In the genomic region with DNA sequence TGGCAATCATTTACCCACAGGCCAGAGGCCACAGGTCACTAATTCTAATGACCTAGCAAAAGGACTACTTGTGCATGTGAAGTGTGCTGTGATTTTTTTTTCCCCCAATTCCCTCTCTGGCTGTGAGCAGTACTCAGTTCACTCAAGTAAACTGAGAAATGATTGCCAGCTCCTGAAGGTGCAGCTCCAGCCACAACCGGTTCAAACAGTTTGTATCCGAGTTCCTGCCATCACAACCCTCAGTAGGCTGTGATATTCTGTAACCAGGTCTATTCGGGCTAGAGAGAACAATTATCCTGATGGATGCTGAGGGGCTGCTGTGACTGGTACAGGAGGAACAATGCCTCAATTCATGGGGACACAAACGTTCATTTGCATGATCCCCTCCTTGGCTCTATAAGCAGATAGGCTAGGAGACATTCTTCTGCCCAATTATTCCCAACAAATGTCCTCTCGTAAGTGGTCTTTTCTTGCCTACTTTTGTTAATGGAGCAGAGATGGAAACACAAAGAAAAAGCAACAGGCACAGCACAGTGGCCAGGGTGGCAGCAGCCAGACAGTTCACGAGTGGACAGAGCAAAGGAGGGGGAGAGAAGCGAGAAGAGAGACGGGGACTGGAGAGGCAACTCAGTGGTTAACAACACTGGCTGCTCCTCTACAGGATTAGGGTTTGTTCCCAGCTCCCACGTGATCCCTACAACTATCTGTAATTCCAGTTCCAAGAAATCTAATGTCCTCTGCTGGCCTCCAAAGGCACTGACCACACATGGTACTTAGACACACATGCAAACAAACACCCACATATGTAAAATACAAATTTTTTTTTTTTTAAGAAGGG, we compare ENCODE assay signal across 9 mouse cellular contexts. TPM values are rescaled to one million over a fixed set of nuclear protein-coding genes. Genes with fewer than 3 reads are reported as not detected.
DNase-seq lines count a peak whose midpoint lies in the region; ATAC-seq lines count a peak whose summit lies in the region.
"Had no signal": no experiment of that assay in that cellular context is flagged by ENCODE, and none has a peak within 500 bp of the region (broad histone marks: within the 10 kb centered on the region; RNA-seq: fewer than 3 reads in every experiment).

No protein-coding gene starts in this region.

- H3K4me2 ChIP-seq in neural tube, embryonic 11.5 days (ENCODE audit: low read depth), result no peak overlapping the region
- no peak overlapping the region for H3K4me2 ChIP-seq in neural tube, embryonic 15.5 days
- H3K4me2 ChIP-seq in hindbrain, embryonic 14.5 days (replicated peaks), result no peak overlapping the region
- no peak overlapping the region for H3K4me2 ChIP-seq in liver, embryonic 12.5 days

- H3K36me3 ChIP-seq in neural tube, embryonic 11.5 days (ENCODE audit: control insufficient read depth, insufficient read depth, low read length), result no peaks in the 10 kb centered on the region
- peaks cover 10% of the 10 kb centered on the region for H3K36me3 ChIP-seq in neural tube, embryonic 15.5 days
- H3K36me3 ChIP-seq in hindbrain, embryonic 14.5 days (replicated peaks; ENCODE audit: control insufficient read depth, insufficient read depth), result peaks cover 22% of the 10 kb centered on the region
- H3K36me3 ChIP-seq in liver, embryonic 12.5 days, result peaks cover 61% of the 10 kb centered on the region

- DNase-seq in neural tube, embryonic 11.5 days (ENCODE audit: low spot score), result peak; percentile 20
- DNase-seq in hindbrain, embryonic 14.5 days (ENCODE audit: low spot score), result no peak
- peak; percentile 81 for DNase-seq in yolk sac, embryonic 10.5 days (ENCODE audit: low spot score)
- DNase-seq in thymus, postnatal 25 days, result no peak
- DNase-seq in frontal cortex, postnatal 10 days (ENCODE audit: low spot score in 2 of 2), result no peak
- DNase-seq: gastrocnemius, postnatal 25 days had no signal

- no peak overlapping the region for H3K27ac ChIP-seq in neural tube, embryonic 11.5 days (ENCODE audit: low read depth, low read length)
- H3K27ac ChIP-seq in neural tube, embryonic 15.5 days (replicated peaks), result no peak overlapping the region
- no peak overlapping the region for H3K27ac ChIP-seq in hindbrain, embryonic 14.5 days
- H3K27ac ChIP-seq in liver, embryonic 12.5 days, result peak overlapping the region; percentile 25

- H3K4me1 ChIP-seq in neural tube, embryonic 11.5 days (ENCODE audit: control insufficient read depth, insufficient read depth, low read length), result 0 out of 2 replicates have a peak, but pooled peaks cover 2% of the 10 kb centered on the region
- H3K4me1 ChIP-seq in neural tube, embryonic 15.5 days, result no peaks in the 10 kb centered on the region
- no peaks in the 10 kb centered on the region for H3K4me1 ChIP-seq in hindbrain, embryonic 14.5 days (replicated peaks; ENCODE audit: control insufficient read depth, insufficient read depth, low read length)
- H3K4me1 ChIP-seq in liver, embryonic 12.5 days, result peaks cover 12% of the 10 kb centered on the region

- ATAC-seq in neural tube, embryonic 11.5 days (ENCODE audit: insufficient read depth, low FRiP score, low TSS enrichment), result peak; percentile 56
- ATAC-seq in neural tube, embryonic 15.5 days (ENCODE audit: low FRiP score), result no peak
- ATAC-seq in hindbrain, embryonic 14.5 days (ENCODE audit: low FRiP score), result peak; percentile 52; the same call in 1 of the 2 replicates
- ATAC-seq in liver, embryonic 12.5 days, result no peak
- no peak for ATAC-seq in monocyte, adult 5-6 weeks (replicated peaks; ENCODE audit: insufficient number of reproducible peaks, low FRiP score, low TSS enrichment, poor library complexity, severe bottlenecking)

- H3K9me3 ChIP-seq in neural tube, embryonic 11.5 days (ENCODE audit: control insufficient read depth, low read length), result no peaks in the 10 kb centered on the region
- H3K9me3 ChIP-seq in neural tube, embryonic 15.5 days (replicated peaks), result no peaks in the 10 kb centered on the region
- H3K9me3 ChIP-seq in hindbrain, embryonic 14.5 days (ENCODE audit: control insufficient read depth, low read length), result no peaks in the 10 kb centered on the region
- H3K9me3 ChIP-seq in liver, embryonic 12.5 days (replicated peaks), result no peaks in the 10 kb centered on the region

- no peaks in the 10 kb centered on the region for H3K27me3 ChIP-seq in neural tube, embryonic 11.5 days (ENCODE audit: control insufficient read depth, insufficient read depth, low read length)
- no peaks in the 10 kb centered on the region for H3K27me3 ChIP-seq in neural tube, embryonic 15.5 days (replicated peaks)
- no peaks in the 10 kb centered on the region for H3K27me3 ChIP-seq in hindbrain, embryonic 14.5 days (ENCODE audit: control insufficient read depth, insufficient read depth, low read length)
- no peaks in the 10 kb centered on the region for H3K27me3 ChIP-seq in liver, embryonic 12.5 days (replicated peaks)

- H3K9ac ChIP-seq in neural tube, embryonic 11.5 days (ENCODE audit: low read length), result no peak overlapping the region
- no peak overlapping the region for H3K9ac ChIP-seq in neural tube, embryonic 15.5 days (replicated peaks)
- H3K9ac ChIP-seq in hindbrain, embryonic 14.5 days, result no peak overlapping the region
- H3K9ac ChIP-seq in liver, embryonic 12.5 days, result no peak overlapping the region

- 36% methylated on average over 9 of the region's 9 CpGs for WGBS in neural tube, embryonic 11.5 days
- WGBS in neural tube, embryonic 15.5 days, result 22% methylated on average over 9 of the region's 9 CpGs
- WGBS in hindbrain, embryonic 14.5 days, result 19% methylated on average over 9 of the region's 9 CpGs
- WGBS in liver, embryonic 12.5 days (ENCODE audit: insufficient replicate concordance), result 70% methylated on average over 9 of the region's 9 CpGs

- no peak overlapping the region for H3K4me3 ChIP-seq in neural tube, embryonic 11.5 days (ENCODE audit: low read depth, low read length)
- no peak overlapping the region for H3K4me3 ChIP-seq in neural tube, embryonic 15.5 days (replicated peaks)
- no peak overlapping the region for H3K4me3 ChIP-seq in hindbrain, embryonic 14.5 days (replicated peaks; ENCODE audit: low read length)
- no peak overlapping the region for H3K4me3 ChIP-seq in liver, embryonic 12.5 days

RNA-seq across cellular contexts. Expression of a gene that starts 8.8 kb away (rescaled TPM):
- 88.7 and 92.0 TPM in 2 replicates for polyA plus RNA-seq in neural tube, embryonic 11.5 days (2014; fragmentation: Nextera tagmentation; extraction: Ambion mirVana)
- 69.1 and 73.7 TPM in 2 replicates for polyA plus RNA-seq in neural tube, embryonic 15.5 days (2015; fragmentation: Nextera tagmentation; extraction: Ambion mirVana)
- polyA plus RNA-seq in hindbrain, embryonic 14.5 days (2014; fragmentation: Nextera tagmentation; extraction: Ambion mirVana), result 71.6 and 74.4 TPM in 2 replicates
- 65.9 and 66.0 TPM in 2 replicates for polyA plus RNA-seq in liver, embryonic 12.5 days (2016; fragmentation: Nextera tagmentation; extraction: Ambion mirVana)
- 22.0 to 26.1 TPM (median 25.5 TPM) in 3 replicates for total RNA-seq in monocyte, adult 5-6 weeks (2017)

RNA-seq across cellular contexts. Expression of a gene that starts 33.0 kb away (rescaled TPM):
- polyA plus RNA-seq in neural tube, embryonic 11.5 days (2014; fragmentation: Nextera tagmentation; extraction: Ambion mirVana), result 102 and 105 TPM in 2 replicates
- polyA plus RNA-seq in neural tube, embryonic 15.5 days (2015; fragmentation: Nextera tagmentation; extraction: Ambion mirVana), result 67.2 and 69.1 TPM in 2 replicates
- 69.5 and 80.1 TPM in 2 replicates for polyA plus RNA-seq in hindbrain, embryonic 14.5 days (2014; fragmentation: Nextera tagmentation; extraction: Ambion mirVana)
- 70.8 and 73.3 TPM in 2 replicates for polyA plus RNA-seq in liver, embryonic 12.5 days (2016; fragmentation: Nextera tagmentation; extraction: Ambion mirVana)
- total RNA-seq in monocyte, adult 5-6 weeks (2017), result 44.4 to 75.2 TPM (median 54.0 TPM) in 3 replicates

RNA-seq across cellular contexts. Expression of a gene that starts 33.1 kb away (rescaled TPM):
- 15.1 and 16.6 TPM in 2 replicates for polyA plus RNA-seq in neural tube, embryonic 11.5 days (2014; fragmentation: Nextera tagmentation; extraction: Ambion mirVana)
- polyA plus RNA-seq in neural tube, embryonic 15.5 days (2015; fragmentation: Nextera tagmentation; extraction: Ambion mirVana), result 4.7 and 5.6 TPM in 2 replicates
- polyA plus RNA-seq in hindbrain, embryonic 14.5 days (2014; fragmentation: Nextera tagmentation; extraction: Ambion mirVana), result 4.0 and 4.9 TPM in 2 replicates
- 6.6 TPM in 2 replicates for polyA plus RNA-seq in liver, embryonic 12.5 days (2016; fragmentation: Nextera tagmentation; extraction: Ambion mirVana)
- total RNA-seq in monocyte, adult 5-6 weeks (2017), result 9.9 to 13.5 TPM (median 12.9 TPM) in 3 replicates

RNA-seq across cellular contexts. Expression of a gene that starts 43.8 kb away (rescaled TPM):
- 34.7 and 35.6 TPM in 2 replicates for polyA plus RNA-seq in neural tube, embryonic 11.5 days (2014; fragmentation: Nextera tagmentation; extraction: Ambion mirVana)
- polyA plus RNA-seq in neural tube, embryonic 15.5 days (2015; fragmentation: Nextera tagmentation; extraction: Ambion mirVana), result 48.2 and 50.1 TPM in 2 replicates
- polyA plus RNA-seq in hindbrain, embryonic 14.5 days (2014; fragmentation: Nextera tagmentation; extraction: Ambion mirVana), result 36.2 and 40.4 TPM in 2 replicates
- polyA plus RNA-seq in liver, embryonic 12.5 days (2016; fragmentation: Nextera tagmentation; extraction: Ambion mirVana), result 38.3 and 39.6 TPM in 2 replicates
- total RNA-seq in monocyte, adult 5-6 weeks (2017), result 33.0 to 49.7 TPM (median 42.1 TPM) in 3 replicates

RNA-seq across cellular contexts. Expression of a gene that starts 47.9 kb away (rescaled TPM):
- polyA plus RNA-seq in neural tube, embryonic 11.5 days (2014; fragmentation: Nextera tagmentation; extraction: Ambion mirVana), result 12.3 and 16.1 TPM in 2 replicates
- 11.4 and 15.6 TPM in 2 replicates for polyA plus RNA-seq in neural tube, embryonic 15.5 days (2015; fragmentation: Nextera tagmentation; extraction: Ambion mirVana)
- polyA plus RNA-seq in hindbrain, embryonic 14.5 days (2014; fragmentation: Nextera tagmentation; extraction: Ambion mirVana), result 12.8 and 13.5 TPM in 2 replicates
- 27.9 and 30.1 TPM in 2 replicates for polyA plus RNA-seq in liver, embryonic 12.5 days (2016; fragmentation: Nextera tagmentation; extraction: Ambion mirVana)
- total RNA-seq in monocyte, adult 5-6 weeks (2017), result 110 to 141 TPM (median 113 TPM) in 3 replicates

Comparison
In these comparisons a context has a peak if more than half of its experiments do, and no peak if none do; other contexts are left out.
1. ATAC-seq: peak in neural tube, embryonic 11.5 days (single experiment) and hindbrain, embryonic 14.5 days (single experiment); none in neural tube, embryonic 15.5 days (single experiment), liver, embryonic 12.5 days (single experiment) and monocyte, adult 5-6 weeks (single experiment).
2. DNase-seq: peak in neural tube, embryonic 11.5 days (single experiment) and yolk sac, embryonic 10.5 days (single experiment); none in hindbrain, embryonic 14.5 days (single experiment), thymus, postnatal 25 days (single experiment) and frontal cortex, postnatal 10 days (0 of 2).